Mouse (Mus musculus) lung, embryonic 15.5 days (tissue): ENCODE measurements around the gene Klhl26. TPM values are rescaled to one million over a fixed set of nuclear protein-coding genes. Genes with fewer than 3 reads are reported as not detected.
A peak's percentile ranks its signal among the peaks of the same experiment; 100 is the strongest.

Source experiments
- ATAC-seq: fragments of 200-750 bp; cut with Nextera tagmentation; 2 replicates; pipeline ENCODE4 v1.8.0; 2017; ENCODE audit warnings: moderate number of reproducible peaks, borderline replicate concordance; ENCODE audit not compliant: low FRiP score, low TSS enrichment; ENCODE audit errors: extremely low read depth
- H3K27ac ChIP-seq: fragments of 300-500 bp; sonication (generic); 2 replicates; pipeline ENCODE4 v1.5.1; 2015; ENCODE audit warnings: moderate library complexity, mild to moderate bottlenecking, inconsistent platforms
- H3K27me3 ChIP-seq: fragments of 300-500 bp; sonication (generic); 2 replicates; pipeline ENCODE4 v1.6.1; 2015; ENCODE audit warnings: inconsistent platforms
- H3K36me3 ChIP-seq: fragments of 300-500 bp; sonication (generic); 2 replicates; pipeline ENCODE4 v1.6.1; 2015; ENCODE audit warnings: inconsistent platforms
- H3K4me1 ChIP-seq: fragments of 300-500 bp; sonication (generic); 2 replicates; pipeline ENCODE4 v1.6.1; 2015; ENCODE audit warnings: inconsistent platforms
- H3K4me2 ChIP-seq: fragments of 300-500 bp; sonication (generic); 2 replicates; pipeline ENCODE4 v1.6.1; 2015; ENCODE audit warnings: inconsistent platforms, mild to moderate bottlenecking, moderate library complexity
- H3K4me3 ChIP-seq: fragments of 300-500 bp; sonication (generic); 2 replicates; pipeline ENCODE4 v1.5.1; 2015; ENCODE audit warnings: mild to moderate bottlenecking, inconsistent platforms
- H3K9ac ChIP-seq: fragments of 300-500 bp; sonication (generic); 2 replicates; pipeline ENCODE4 v1.6.1; 2015; ENCODE audit warnings: inconsistent platforms
- H3K9me3 ChIP-seq: fragments of 300-500 bp; sonication (generic); 2 replicates; pipeline ENCODE4 v1.6.1; 2016; ENCODE audit warnings: inconsistent platforms
- WGBS: fragments of 180-500 bp; shearing (Covaris S2); methylation state at CpG from one replicate; pipeline ENCODE4 v1.1.7; 2015; 5-methylcytosine and 5-hydroxymethylcytosine counted together
- polyA plus RNA-seq: library from polyadenylated mRNA; unstranded; fragments of >200 nt; fragmentation: Nextera tagmentation; extraction: Ambion mirVana; gene quantifications from 2 replicates; pipeline ENCODE4 v1.2.1, GENCODE M21; 2015

Gene Klhl26
- polyA plus RNA-seq, 1 experiment from 2014 or later = 27.1 TPM

DNA sequence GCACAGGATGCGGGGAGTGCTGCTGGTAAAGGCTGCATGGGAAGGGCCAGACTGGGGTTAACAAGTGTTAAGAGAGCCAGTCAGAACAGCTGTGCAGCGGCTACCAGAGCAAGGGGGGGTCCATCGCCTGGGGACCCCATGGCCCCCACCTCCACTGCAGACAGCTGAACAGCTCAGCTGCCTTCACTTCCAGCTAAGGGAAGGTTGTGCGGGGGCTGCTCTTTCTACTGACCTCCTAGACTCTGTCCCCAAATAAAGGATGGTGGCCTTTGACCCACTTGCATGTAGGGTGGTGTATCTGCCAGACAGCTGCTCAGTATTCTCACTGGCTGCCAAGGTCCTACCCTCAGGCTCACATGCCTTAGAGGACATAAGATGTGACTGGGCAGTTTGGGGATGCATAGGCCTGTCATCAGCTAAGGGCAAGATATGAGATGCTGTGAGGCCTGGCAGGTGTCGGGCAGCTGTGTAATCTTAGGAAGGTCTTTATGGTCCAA lies 9.5 kb downstream of the Klhl26 start:
- Histone ChIP-seq H3K4me3 (no peak overlapping the region), H3K9me3 (no peaks in the 10 kb centered on the region), H3K36me3 (peaks cover 6% of the 10 kb centered on the region; the same call in 1 of the 2 replicates), H3K27me3 (no peaks in the 10 kb centered on the region), H3K4me2 (no peak overlapping the region), H3K9ac (no peak overlapping the region), H3K4me1 (peaks cover 42% of the 10 kb centered on the region), H3K27ac (no peak overlapping the region)
- 73% methylated on average over 5 of the region's 5 CpGs for WGBS
- ATAC-seq = no peak

- no peak for ATAC-seq
- Histone ChIP-seq H3K9me3 (no peaks in the 10 kb centered on the region), H3K27me3 (no peaks in the 10 kb centered on the region), H3K4me2 (no peak overlapping the region), H3K4me1 (peaks cover 42% of the 10 kb centered on the region), H3K9ac (no peak overlapping the region), H3K4me3 (no peak overlapping the region), H3K27ac (no peak overlapping the region), H3K36me3 (peaks cover 6% of the 10 kb centered on the region; the same call in 1 of the 2 replicates)
- WGBS = 40% methylated on average over 11 of the region's 11 CpGs
These were observed 10.0 kb downstream of the Klhl26 start for GRCm38 (mm10) chr8:70466771-70467170.

GRCm38 (mm10) chr8:70466305-70466704 lies 10.5 kb downstream of the Klhl26 start:
- WGBS = 77% methylated on average over 4 of the region's 4 CpGs
- Histone ChIP-seq H3K27ac (no peak overlapping the region), H3K4me3 (no peak overlapping the region), H3K27me3 (no peaks in the 10 kb centered on the region), H3K36me3 (peaks cover 6% of the 10 kb centered on the region; the same call in 1 of the 2 replicates), H3K4me1 (peaks cover 42% of the 10 kb centered on the region), H3K9me3 (no peaks in the 10 kb centered on the region), H3K9ac (no peak overlapping the region), H3K4me2 (no peak overlapping the region)
- ATAC-seq = no peak

- H3K27me3 ChIP-seq = no peaks in the 10 kb centered on the region
- no peak overlapping the region for H3K9ac ChIP-seq
- H3K27ac ChIP-seq = no peak overlapping the region
- H3K4me3 ChIP-seq = no peak overlapping the region
- no peak for ATAC-seq
- H3K36me3 ChIP-seq = peaks cover 6% of the 10 kb centered on the region; the same call in 1 of the 2 replicates
- H3K4me2 ChIP-seq = no peak overlapping the region
- H3K9me3 ChIP-seq = no peaks in the 10 kb centered on the region
- H3K4me1 ChIP-seq = peaks cover 42% of the 10 kb centered on the region
- 93% methylated on average over 4 of the region's 4 CpGs for WGBS
These were observed 11.1 kb downstream of the Klhl26 start for GRCm38 (mm10) chr8:70465701-70466100.

DNA sequence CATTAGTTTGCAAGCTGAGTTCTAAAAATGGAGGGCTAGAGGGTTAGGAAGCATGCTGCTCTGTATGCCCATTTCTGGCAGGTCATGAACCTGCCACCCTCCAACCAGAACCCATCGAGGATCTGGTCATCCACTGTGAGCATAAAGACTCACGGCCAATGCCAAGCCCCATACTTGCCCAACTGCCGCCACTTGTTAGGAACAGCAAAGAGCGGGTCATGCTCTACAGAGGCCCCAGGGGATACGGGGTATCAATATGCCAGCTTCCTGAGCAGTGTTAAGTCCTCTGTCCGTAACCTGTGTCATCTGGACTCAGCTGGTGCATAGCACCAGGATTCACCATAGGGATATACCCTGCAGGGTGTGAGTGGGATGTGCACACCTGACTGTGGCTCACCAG lies 12.6 kb downstream of the Klhl26 start:
- Histone ChIP-seq H3K36me3 (peaks cover 12% of the 10 kb centered on the region; the same call in 1 of the 2 replicates), H3K27ac (no peak overlapping the region), H3K9me3 (no peaks in the 10 kb centered on the region), H3K4me3 (no peak overlapping the region), H3K4me2 (no peak overlapping the region), H3K27me3 (no peaks in the 10 kb centered on the region), H3K9ac (no peak overlapping the region), H3K4me1 (peaks cover 30% of the 10 kb centered on the region)
- no peak for ATAC-seq
- WGBS = 89% methylated on average over 6 of the region's 6 CpGs

- H3K4me2 ChIP-seq = no peak overlapping the region
- WGBS = 73% methylated on average over 4 of the region's 4 CpGs
- H3K4me1 ChIP-seq = peaks cover 21% of the 10 kb centered on the region
- no peak overlapping the region for H3K9ac ChIP-seq
- H3K4me3 ChIP-seq = no peak overlapping the region
- H3K27ac ChIP-seq = no peak overlapping the region
- peaks cover 12% of the 10 kb centered on the region; the same call in 1 of the 2 replicates for H3K36me3 ChIP-seq
- no peaks in the 10 kb centered on the region for H3K9me3 ChIP-seq
- H3K27me3 ChIP-seq = no peaks in the 10 kb centered on the region
- no peak for ATAC-seq
These were observed 13.5 kb downstream of the Klhl26 start for GRCm38 (mm10) chr8:70463306-70463705.

GRCm38 (mm10) chr8:70462516-70462813 lies 14.3 kb downstream of the Klhl26 start:
- Histone ChIP-seq H3K9ac (0 out of 2 replicates have a peak overlapping the region, but pooled peaks have one; percentile 16), H3K27ac (no peak overlapping the region), H3K4me3 (no peak overlapping the region), H3K4me2 (no peak overlapping the region), H3K9me3 (no peaks in the 10 kb centered on the region), H3K4me1 (peaks cover 13% of the 10 kb centered on the region), H3K36me3 (peaks cover 12% of the 10 kb centered on the region; the same call in 1 of the 2 replicates), H3K27me3 (no peaks in the 10 kb centered on the region)
- 91% methylated on average over 8 of the region's 8 CpGs for WGBS
- ATAC-seq = no peak

DNA sequence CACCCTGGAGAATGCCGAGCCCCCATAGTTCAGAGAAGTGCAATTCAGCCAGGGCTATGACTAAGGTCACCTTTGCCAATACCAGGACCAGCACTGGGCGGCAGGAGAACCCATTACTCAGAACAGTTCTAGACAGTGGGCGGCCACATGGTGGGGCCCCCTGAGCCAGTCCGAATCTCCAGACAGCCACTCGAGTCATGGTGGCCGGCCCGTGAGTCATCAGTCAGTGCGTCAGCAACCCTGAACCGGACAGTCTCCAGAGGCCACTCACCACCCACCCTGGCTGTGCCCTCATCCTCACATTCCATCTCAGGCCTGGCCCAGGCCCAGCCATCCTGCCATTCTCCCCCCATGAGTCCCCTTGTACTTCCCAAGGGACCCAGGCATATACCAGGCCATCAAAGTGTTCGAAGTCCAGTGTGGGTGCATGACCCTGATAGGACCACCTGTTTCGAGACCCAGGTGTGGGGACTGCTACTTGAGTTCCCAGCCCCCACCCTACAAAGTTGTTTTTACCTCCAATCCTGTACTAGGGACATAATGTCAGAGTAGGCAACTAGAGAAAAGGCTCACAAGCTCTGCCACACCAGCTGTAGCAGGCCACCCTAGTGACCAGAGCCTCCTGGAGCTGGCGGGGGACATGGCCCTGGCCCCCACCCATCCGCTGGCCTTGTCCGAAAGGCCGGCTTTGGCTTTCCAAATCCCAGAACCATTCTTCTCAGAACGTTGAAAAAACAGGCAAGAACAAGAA lies 14.8 kb downstream of the Klhl26 start:
- Histone ChIP-seq H3K9me3 (no peaks in the 10 kb centered on the region), H3K4me3 (no peak overlapping the region), H3K27ac (no peak overlapping the region), H3K4me1 (peaks cover 8% of the 10 kb centered on the region), H3K4me2 (no peak overlapping the region), H3K27me3 (no peaks in the 10 kb centered on the region), H3K36me3 (peaks cover 12% of the 10 kb centered on the region; the same call in 1 of the 2 replicates), H3K9ac (no peak overlapping the region)
- ATAC-seq = no peak
- WGBS = 85% methylated on average over 16 of the region's 16 CpGs

DNA sequence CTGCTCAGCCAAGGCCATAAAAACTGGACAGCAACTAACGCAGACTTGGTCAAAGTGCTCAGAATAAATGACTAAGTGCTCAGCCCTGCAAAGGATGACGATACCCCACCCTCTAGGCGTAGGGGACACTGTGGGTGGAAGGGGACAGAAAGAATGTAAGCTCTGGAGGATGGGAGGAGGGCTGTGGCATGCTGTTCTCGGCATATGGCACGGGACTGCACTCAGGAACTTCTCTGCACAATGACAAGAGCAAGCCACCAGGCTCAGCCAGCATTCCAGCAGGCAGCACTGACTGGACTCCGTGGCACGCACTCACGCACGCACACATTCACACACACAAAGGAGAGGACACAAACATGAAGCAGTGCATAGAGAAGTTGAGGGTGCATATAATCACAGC lies 16.2 kb downstream of the Klhl26 start:
- 67% methylated on average over 9 of the region's 9 CpGs for WGBS
- H3K4me1 ChIP-seq = no peaks in the 10 kb centered on the region
- no peak for ATAC-seq
- H3K4me3 ChIP-seq = no peak overlapping the region
- no peak overlapping the region for H3K4me2 ChIP-seq
- no peak overlapping the region for H3K27ac ChIP-seq
- H3K36me3 ChIP-seq = peaks cover 6% of the 10 kb centered on the region; the same call in 1 of the 2 replicates
- H3K9ac ChIP-seq = no peak overlapping the region
- H3K9me3 ChIP-seq = no peaks in the 10 kb centered on the region
- H3K27me3 ChIP-seq = no peaks in the 10 kb centered on the region

DNA sequence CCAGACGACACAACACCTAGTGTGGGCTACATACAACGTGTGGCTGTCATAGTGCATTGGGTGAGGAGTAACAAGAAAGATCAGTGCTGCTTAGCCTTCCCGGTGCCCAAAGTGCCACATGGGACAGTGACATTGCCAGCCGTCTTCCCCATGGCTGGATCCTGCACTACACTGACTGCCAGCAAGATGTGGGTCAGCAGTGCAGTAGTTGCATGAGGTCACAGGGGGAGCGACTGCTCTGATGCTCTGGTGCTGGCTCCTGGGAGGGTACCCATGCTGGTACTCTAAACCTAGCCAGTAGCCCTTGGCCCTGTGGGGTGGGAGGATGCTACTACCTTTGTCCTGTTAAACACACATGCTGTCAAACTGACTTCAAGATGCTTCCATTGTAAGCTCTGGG lies 16.6 kb downstream of the Klhl26 start:
- 0 out of 2 replicates have a peak, but pooled peaks cover 6% of the 10 kb centered on the region for H3K36me3 ChIP-seq
- H3K4me2 ChIP-seq = no peak overlapping the region
- no peak overlapping the region for H3K4me3 ChIP-seq
- H3K27ac ChIP-seq = no peak overlapping the region
- WGBS = 86% methylated on average over 5 of the region's 5 CpGs
- H3K27me3 ChIP-seq = no peaks in the 10 kb centered on the region
- no peaks in the 10 kb centered on the region for H3K4me1 ChIP-seq
- no peaks in the 10 kb centered on the region for H3K9me3 ChIP-seq
- no peak overlapping the region for H3K9ac ChIP-seq
- no peak for ATAC-seq

- Histone ChIP-seq H3K4me3 (no peak overlapping the region), H3K4me2 (no peak overlapping the region), H3K9me3 (no peaks in the 10 kb centered on the region), H3K4me1 (no peaks in the 10 kb centered on the region), H3K27me3 (no peaks in the 10 kb centered on the region), H3K27ac (no peak overlapping the region), H3K9ac (no peak overlapping the region), H3K36me3 (0 out of 2 replicates have a peak, but pooled peaks cover 6% of the 10 kb centered on the region)
- WGBS = 91% methylated on average over 2 of the region's 2 CpGs
- ATAC-seq = no peak
These were observed 17.1 kb downstream of the Klhl26 start for GRCm38 (mm10) chr8:70459636-70460035.

GRCm38 (mm10) chr8:70458462-70458861 lies 18.3 kb downstream of the Klhl26 start:
- Histone ChIP-seq H3K27ac (no peak overlapping the region), H3K4me3 (no peak overlapping the region), H3K9me3 (no peaks in the 10 kb centered on the region), H3K4me1 (no peaks in the 10 kb centered on the region), H3K4me2 (no peak overlapping the region), H3K9ac (no peak overlapping the region), H3K36me3 (0 out of 2 replicates have a peak, but pooled peaks cover 6% of the 10 kb centered on the region), H3K27me3 (no peaks in the 10 kb centered on the region)
- ATAC-seq = no peak
- WGBS = 74% methylated on average over 3 of the region's 3 CpGs
